12 mouse cellular contexts compared by ENCODE assay signal in genomic region chr5:141000349-141000748, GRCm38 (mm10). TPM values are rescaled to one million over a fixed set of nuclear protein-coding genes. Genes with fewer than 3 reads are reported as not detected.
DNase-seq lines count a peak whose midpoint lies in the region; ATAC-seq lines count a peak whose summit lies in the region.
"Had no signal": no experiment of that assay in that cellular context is flagged by ENCODE, and none has a peak within 500 bp of the region (broad histone marks: within the 10 kb centered on the region; RNA-seq: fewer than 3 reads in every experiment).

Card11 (minus strand) TSS chr5:141000582.

- 67% methylated on average over 10 of the region's 10 CpGs for WGBS in embryonic facial prominence, embryonic 12.5 days
- 72% methylated on average over 10 of the region's 10 CpGs for WGBS in embryonic facial prominence, embryonic 10.5 days

- no peaks in the 10 kb centered on the region for H3K9me3 ChIP-seq in embryonic facial prominence, embryonic 12.5 days
- no peaks in the 10 kb centered on the region for H3K9me3 ChIP-seq in embryonic facial prominence, embryonic 10.5 days
- H3K9me3 ChIP-seq: heart, embryonic 10.5 days; liver, embryonic 13.5 days; midbrain, embryonic 15.5 days had no signal

- 0 out of 2 replicates have a peak, but pooled peaks have one; percentile 15 for ATAC-seq in embryonic facial prominence, embryonic 12.5 days (ENCODE audit: insufficient number of reproducible peaks, insufficient read depth, low FRiP score, low TSS enrichment)
- ATAC-seq in common myeloid progenitor, adult 5-6 weeks (replicated peaks; ENCODE audit: low read depth, poor library complexity, severe bottlenecking) = peak; percentile 74
- peak; percentile 45; the same call in 1 of the 2 replicates for ATAC-seq in monocyte, adult 5-6 weeks (replicated peaks; ENCODE audit: insufficient number of reproducible peaks, low FRiP score, low TSS enrichment, poor library complexity, severe bottlenecking)
- ATAC-seq: hindbrain, postnatal 0 days; midbrain, embryonic 15.5 days had no signal

- H3K9ac ChIP-seq in embryonic facial prominence, embryonic 12.5 days = no peak within 1 kb of the TSS
- H3K9ac ChIP-seq: liver, embryonic 13.5 days; midbrain, embryonic 15.5 days had no signal

- no peaks in the 10 kb centered on the region for H3K36me3 ChIP-seq in embryonic facial prominence, embryonic 12.5 days
- H3K36me3 ChIP-seq in embryonic facial prominence, embryonic 10.5 days (replicated peaks) = no peaks in the 10 kb centered on the region
- H3K36me3 ChIP-seq: heart, embryonic 10.5 days; liver, embryonic 13.5 days; midbrain, embryonic 15.5 days had no signal

- no peak within 1 kb of the TSS for H3K4me3 ChIP-seq in embryonic facial prominence, embryonic 12.5 days
- no peak within 1 kb of the TSS for H3K4me3 ChIP-seq in embryonic facial prominence, embryonic 10.5 days
- H3K4me3 ChIP-seq: heart, embryonic 10.5 days; liver, embryonic 13.5 days; midbrain, embryonic 15.5 days had no signal

- H3K4me1 ChIP-seq in embryonic facial prominence, embryonic 12.5 days = no peaks in the 10 kb centered on the region
- no peaks in the 10 kb centered on the region for H3K4me1 ChIP-seq in embryonic facial prominence, embryonic 10.5 days
- H3K4me1 ChIP-seq: heart, embryonic 10.5 days; midbrain, embryonic 15.5 days had no signal

- DNase-seq in embryonic facial prominence, embryonic 10.5 days (ENCODE audit: low spot score) = no peak
- DNase-seq in thymus, postnatal 0 days (ENCODE audit: low spot score) = peak; percentile 76
- no peak for DNase-seq in cerebellum, adult 11-12 months
- DNase-seq in cerebellum, postnatal 25 days = no peak
- no peak for DNase-seq in gastrocnemius, postnatal 14 days
- DNase-seq: liver, embryonic 13.5 days had no signal

- intact Hi-C loops in gastrocnemius, postnatal 14 days (cut with DNase I; ENCODE audit: low total_unique reads) = no loop called here

- H3K27ac ChIP-seq in embryonic facial prominence, embryonic 12.5 days = no peak within 1 kb of the TSS
- no peak within 1 kb of the TSS for H3K27ac ChIP-seq in embryonic facial prominence, embryonic 10.5 days (replicated peaks)
- H3K27ac ChIP-seq: heart, embryonic 10.5 days; hindbrain, postnatal 0 days; liver, embryonic 13.5 days; midbrain, embryonic 15.5 days had no signal

- no peaks in the 10 kb centered on the region for H3K27me3 ChIP-seq in embryonic facial prominence, embryonic 12.5 days
- no peaks in the 10 kb centered on the region for H3K27me3 ChIP-seq in embryonic facial prominence, embryonic 10.5 days (replicated peaks; ENCODE audit: low read depth, poor library complexity, severe bottlenecking)
- H3K27me3 ChIP-seq: liver, embryonic 13.5 days; midbrain, embryonic 15.5 days had no signal

- no peak within 1 kb of the TSS for H3K4me2 ChIP-seq in embryonic facial prominence, embryonic 12.5 days (replicated peaks)
- H3K4me2 ChIP-seq: liver, embryonic 13.5 days; midbrain, embryonic 15.5 days had no signal

RNA-seq across cellular contexts. Expression of gene Card11, which starts in this region (rescaled TPM):
- polyA plus RNA-seq in embryonic facial prominence, embryonic 12.5 days (2016; fragmentation: Nextera tagmentation; extraction: Ambion mirVana) = 0.05 and 0.41 TPM in 2 replicates
- polyA plus RNA-seq in embryonic facial prominence, embryonic 10.5 days (2016; fragmentation: Nextera tagmentation; extraction: Ambion mirVana) = 0.04 and 0.09 TPM in 2 replicates
- 1.4 and 1.8 TPM in 2 replicates for total RNA-seq in common myeloid progenitor, adult 5-6 weeks (2017)
- 11.4 to 48.3 TPM (median 21.1 TPM) in 3 replicates for total RNA-seq in monocyte, adult 5-6 weeks (2017)
- 20.0 and 20.5 TPM in 2 replicates for polyA plus RNA-seq in thymus, postnatal 0 days (2015; fragmentation: Nextera tagmentation; extraction: Ambion mirVana)
- under 1 TPM; 0.07 to 0.08 TPM for total RNA-seq in gastrocnemius, postnatal 14 days (2021)
- total RNA-seq: hindbrain, postnatal 0 days had no signal

Comparison
In these comparisons a context has a peak if more than half of its experiments do, and no peak if none do; other contexts are left out.
1. RNA of gene Card11 (polyA plus RNA-seq): 20.0 to 20.5 TPM in thymus, postnatal 0 days; 0.05 to 0.41 TPM in embryonic facial prominence, embryonic 12.5 days and 0.04 to 0.09 TPM in embryonic facial prominence, embryonic 10.5 days; every median in the first group is over 10 times any median in the second.
2. Peak in ATAC-seq in embryonic facial prominence, embryonic 12.5 days; RNA of the gene not detected or under 1 TPM.
3. ATAC-seq: peak in every context shown above with its lines; median percentile 74 in common myeloid progenitor, adult 5-6 weeks; 45 in monocyte, adult 5-6 weeks; 15 in embryonic facial prominence, embryonic 12.5 days.